ENCODE assay signal across 26 mouse cellular contexts in genomic region chr1:128685467-128686137, GRCm38 (mm10).
A peak's percentile ranks its signal among the peaks of the same experiment; 100 is the strongest.
DNase-seq lines count a peak whose midpoint lies in the region; ATAC-seq and TF ChIP-seq lines count a peak whose summit lies in the region.
"Had no signal": no experiment of that assay in that cellular context is flagged by ENCODE, and none has a peak within 500 bp of the region (broad histone marks: within the 10 kb centered on the region; RNA-seq: fewer than 3 reads in every experiment).

No protein-coding gene starts in this region.

- DNase-seq in forebrain, embryonic 11.5 days (ENCODE audit: low spot score), result no peak
- DNase-seq in forebrain, postnatal 0 days, result no peak
- DNase-seq in retina, postnatal 1 day, result peak; percentile 96
- no peak for DNase-seq in urinary bladder, postnatal 36 days (ENCODE audit: low spot score in 2 of 2)
- DNase-seq: cerebellum, adult 18-20 months; cerebellum, postnatal 25 days; gastrocnemius, adult 2 months; heart, postnatal 14 days; kidney, adult 9 months; kidney, postnatal 25 days; layer of hippocampus, postnatal 36 days; liver, postnatal 0 days; thymus, adult 2 months; thymus, postnatal 4 days had no signal

- no peaks in the 10 kb centered on the region for H3K9me3 ChIP-seq in forebrain, embryonic 11.5 days (ENCODE audit: control insufficient read depth, low read length)
- no peaks in the 10 kb centered on the region for H3K9me3 ChIP-seq in forebrain, postnatal 0 days (ENCODE audit: low read length)
- H3K9me3 ChIP-seq in midbrain, embryonic 12.5 days, result no peaks in the 10 kb centered on the region
- H3K9me3 ChIP-seq in midbrain, embryonic 15.5 days, result no peaks in the 10 kb centered on the region
- H3K9me3 ChIP-seq in forebrain, embryonic 13.5 days (replicated peaks), result no peaks in the 10 kb centered on the region
- no peaks in the 10 kb centered on the region for H3K9me3 ChIP-seq in heart, embryonic 12.5 days (replicated peaks)
- H3K9me3 ChIP-seq: neural tube, embryonic 15.5 days had no signal

- peaks cover 17% of the 10 kb centered on the region; the same call in 1 of the 2 replicates for H3K4me1 ChIP-seq in forebrain, embryonic 11.5 days (replicated peaks; ENCODE audit: control insufficient read depth, insufficient read depth, low read length)
- H3K4me1 ChIP-seq in forebrain, postnatal 0 days (ENCODE audit: insufficient read depth), result no peaks in the 10 kb centered on the region; the same call in 1 of the 2 replicates
- H3K4me1 ChIP-seq in midbrain, embryonic 12.5 days, result peaks cover 38% of the 10 kb centered on the region
- peaks cover 12% of the 10 kb centered on the region for H3K4me1 ChIP-seq in midbrain, embryonic 15.5 days
- peaks cover 40% of the 10 kb centered on the region for H3K4me1 ChIP-seq in forebrain, embryonic 13.5 days
- H3K4me1 ChIP-seq in heart, embryonic 12.5 days (replicated peaks), result no peaks in the 10 kb centered on the region

- no peaks in the 10 kb centered on the region for H3K36me3 ChIP-seq in forebrain, embryonic 11.5 days (ENCODE audit: control insufficient read depth, insufficient read depth, low read length)
- H3K36me3 ChIP-seq in forebrain, postnatal 0 days (ENCODE audit: insufficient read depth), result no peaks in the 10 kb centered on the region
- no peaks in the 10 kb centered on the region for H3K36me3 ChIP-seq in midbrain, embryonic 12.5 days
- H3K36me3 ChIP-seq in midbrain, embryonic 15.5 days (replicated peaks), result no peaks in the 10 kb centered on the region
- no peaks in the 10 kb centered on the region for H3K36me3 ChIP-seq in forebrain, embryonic 13.5 days (ENCODE audit: poor library complexity, severe bottlenecking)
- no peaks in the 10 kb centered on the region for H3K36me3 ChIP-seq in heart, embryonic 12.5 days
- H3K36me3 ChIP-seq: neural tube, embryonic 15.5 days had no signal

- no peaks in the 10 kb centered on the region for H3K27me3 ChIP-seq in forebrain, embryonic 11.5 days (ENCODE audit: control insufficient read depth, insufficient read depth, low read length)
- no peaks in the 10 kb centered on the region for H3K27me3 ChIP-seq in forebrain, postnatal 0 days (ENCODE audit: insufficient read depth, low read length)
- H3K27me3 ChIP-seq in midbrain, embryonic 12.5 days, result peaks cover 10% of the 10 kb centered on the region
- H3K27me3 ChIP-seq in midbrain, embryonic 15.5 days (replicated peaks), result no peaks in the 10 kb centered on the region
- H3K27me3 ChIP-seq in forebrain, embryonic 13.5 days, result no peaks in the 10 kb centered on the region
- no peaks in the 10 kb centered on the region for H3K27me3 ChIP-seq in heart, embryonic 12.5 days (replicated peaks)
- H3K27me3 ChIP-seq: neural tube, embryonic 15.5 days; Patski had no signal

- H3K27ac ChIP-seq in forebrain, embryonic 11.5 days (ENCODE audit: low read depth, low read length), result peak overlapping the region; percentile 20; the same call in 1 of the 2 replicates
- no peak overlapping the region for H3K27ac ChIP-seq in forebrain, postnatal 0 days (ENCODE audit: low read depth, low read length)
- peak overlapping the region; percentile 72 for H3K27ac ChIP-seq in midbrain, embryonic 12.5 days (replicated peaks)
- H3K27ac ChIP-seq in midbrain, embryonic 15.5 days, result no peak overlapping the region
- H3K27ac ChIP-seq in forebrain, embryonic 13.5 days, result no peak overlapping the region
- H3K27ac ChIP-seq in heart, embryonic 12.5 days (ENCODE audit: poor library complexity, severe bottlenecking), result no peak overlapping the region
- H3K27ac ChIP-seq: gastrocnemius, adult 2 months; hindbrain, postnatal 0 days; macrophage; neural tube, embryonic 15.5 days; stomach, postnatal 0 days had no signal

- ATAC-seq in forebrain, embryonic 11.5 days (replicated peaks; ENCODE audit: low FRiP score), result peak; percentile 31
- ATAC-seq in forebrain, postnatal 0 days, result no peak
- ATAC-seq in midbrain, embryonic 12.5 days (ENCODE audit: low FRiP score, low read depth), result peak; percentile 35; the same call in 1 of the 2 replicates
- no peak for ATAC-seq in midbrain, embryonic 15.5 days (replicated peaks)
- peak; percentile 31; the same call in 1 of the 2 replicates for ATAC-seq in forebrain, embryonic 13.5 days
- no peak for ATAC-seq in heart, embryonic 12.5 days (ENCODE audit: insufficient number of reproducible peaks, low FRiP score)
- ATAC-seq: hindbrain, postnatal 0 days; intestine, embryonic 16.5 days; liver, postnatal 0 days; lung, postnatal 0 days; Patski had no signal

- 33% methylated on average over 8 of the region's 8 CpGs for WGBS in forebrain, embryonic 11.5 days
- WGBS in forebrain, postnatal 0 days, result 33% methylated on average over 8 of the region's 8 CpGs
- WGBS in midbrain, embryonic 12.5 days, result 26% methylated on average over 8 of the region's 8 CpGs
- 27% methylated on average over 8 of the region's 8 CpGs for WGBS in midbrain, embryonic 15.5 days
- 29% methylated on average over 8 of the region's 8 CpGs for WGBS in forebrain, embryonic 13.5 days
- WGBS in heart, embryonic 12.5 days, result 66% methylated on average over 8 of the region's 8 CpGs

- H3K4me2 ChIP-seq in forebrain, embryonic 11.5 days (ENCODE audit: low read depth, low read length, severe bottlenecking), result no peak overlapping the region
- no peak overlapping the region for H3K4me2 ChIP-seq in forebrain, postnatal 0 days (ENCODE audit: low read depth)
- H3K4me2 ChIP-seq in midbrain, embryonic 12.5 days (replicated peaks), result no peak overlapping the region
- no peak overlapping the region for H3K4me2 ChIP-seq in midbrain, embryonic 15.5 days
- no peak overlapping the region for H3K4me2 ChIP-seq in forebrain, embryonic 13.5 days
- H3K4me2 ChIP-seq in heart, embryonic 12.5 days, result no peak overlapping the region
- H3K4me2 ChIP-seq: heart, embryonic 11.5 days; neural tube, embryonic 15.5 days had no signal

- TF ChIP-seq CTCF in forebrain, postnatal 0 days (IDR thresholded peaks at IDR 0.05; ENCODE audit: low read depth), result no peak

- H3K9ac ChIP-seq in forebrain, embryonic 11.5 days (ENCODE audit: low read length), result no peak overlapping the region
- no peak overlapping the region for H3K9ac ChIP-seq in forebrain, postnatal 0 days
- no peak overlapping the region for H3K9ac ChIP-seq in midbrain, embryonic 12.5 days (replicated peaks)
- H3K9ac ChIP-seq in midbrain, embryonic 15.5 days, result no peak overlapping the region
- H3K9ac ChIP-seq in forebrain, embryonic 13.5 days, result no peak overlapping the region
- H3K9ac ChIP-seq in heart, embryonic 12.5 days, result no peak overlapping the region
- H3K9ac ChIP-seq: liver, postnatal 0 days; neural tube, embryonic 15.5 days had no signal

- H3K4me3 ChIP-seq in forebrain, embryonic 11.5 days (ENCODE audit: low read depth, low read length), result no peak overlapping the region
- no peak overlapping the region for H3K4me3 ChIP-seq in forebrain, postnatal 0 days (ENCODE audit: low read depth, low read length)
- H3K4me3 ChIP-seq in midbrain, embryonic 12.5 days, result no peak overlapping the region
- H3K4me3 ChIP-seq in midbrain, embryonic 15.5 days, result no peak overlapping the region
- no peak overlapping the region for H3K4me3 ChIP-seq in forebrain, embryonic 13.5 days
- no peak overlapping the region for H3K4me3 ChIP-seq in heart, embryonic 12.5 days
- H3K4me3 ChIP-seq: gastrocnemius, adult 2 months; neural tube, embryonic 15.5 days had no signal

Comparison
In these comparisons a context has a peak if more than half of its experiments do, and no peak if none do; other contexts are left out.
1. ATAC-seq: peak in forebrain, embryonic 11.5 days (single experiment), midbrain, embryonic 12.5 days (single experiment) and forebrain, embryonic 13.5 days (single experiment); none in forebrain, postnatal 0 days (single experiment), midbrain, embryonic 15.5 days (single experiment) and heart, embryonic 12.5 days (single experiment).
2. H3K27ac ChIP-seq: peak in forebrain, embryonic 11.5 days (single experiment) and midbrain, embryonic 12.5 days (single experiment); none in forebrain, postnatal 0 days (single experiment), midbrain, embryonic 15.5 days (single experiment), forebrain, embryonic 13.5 days (single experiment) and heart, embryonic 12.5 days (single experiment).